Mouse (Mus musculus) CD8-positive naive resting alpha-beta T cell, adult 2 months (primary cell): ENCODE data around the gene Gm17651.

ENCODE experiments used
- DNase-seq, 2 experiments: peaks; one replicate each; pipeline ENCODE4 v3.0.0; 2022; ENCODE audit warnings: low read depth in 2 of 2, low spot score in 2 of 2

The Gm17651 gene

DNA sequence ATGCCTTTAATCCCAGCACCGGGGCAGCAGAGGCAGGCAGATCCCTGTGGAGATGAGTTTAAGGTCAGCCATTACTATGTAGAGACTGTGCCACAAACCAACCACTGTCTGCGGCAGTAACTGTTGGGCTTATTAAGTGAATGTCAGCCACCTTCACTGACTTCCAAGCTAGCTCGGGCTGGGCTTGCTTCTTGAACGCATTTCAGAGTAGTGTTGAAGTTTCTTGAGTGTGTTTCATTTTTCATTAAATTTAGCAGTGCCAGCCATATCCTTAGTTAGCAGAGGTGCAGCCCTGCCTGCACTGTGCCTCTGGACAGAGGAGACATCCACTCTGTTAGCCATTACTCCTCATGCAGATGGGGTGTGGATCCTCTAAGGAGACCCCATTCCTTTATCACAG lies 43.7 kb downstream of the Gm17651 start:
- DNase-seq = no peak

DNA sequence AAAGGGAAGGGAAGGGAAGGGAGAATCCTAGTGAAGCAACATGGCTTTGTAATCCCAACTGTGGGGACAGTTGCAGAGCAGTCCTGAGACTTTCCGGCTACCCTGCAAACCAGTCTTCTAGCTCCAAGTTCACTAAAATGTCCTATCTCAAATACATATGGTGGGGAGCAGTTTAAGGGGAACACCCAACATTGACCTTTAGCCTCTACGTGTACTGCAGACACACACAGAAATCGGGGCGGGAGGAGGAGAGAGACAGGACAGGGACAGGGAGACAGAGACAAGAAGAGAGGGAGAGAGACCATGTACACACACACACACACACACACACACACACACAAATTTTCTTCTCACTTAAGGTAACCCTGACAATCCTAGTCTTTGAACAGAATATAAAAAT lies 44.6 kb downstream of the Gm17651 start:
- no peak for DNase-seq

DNA sequence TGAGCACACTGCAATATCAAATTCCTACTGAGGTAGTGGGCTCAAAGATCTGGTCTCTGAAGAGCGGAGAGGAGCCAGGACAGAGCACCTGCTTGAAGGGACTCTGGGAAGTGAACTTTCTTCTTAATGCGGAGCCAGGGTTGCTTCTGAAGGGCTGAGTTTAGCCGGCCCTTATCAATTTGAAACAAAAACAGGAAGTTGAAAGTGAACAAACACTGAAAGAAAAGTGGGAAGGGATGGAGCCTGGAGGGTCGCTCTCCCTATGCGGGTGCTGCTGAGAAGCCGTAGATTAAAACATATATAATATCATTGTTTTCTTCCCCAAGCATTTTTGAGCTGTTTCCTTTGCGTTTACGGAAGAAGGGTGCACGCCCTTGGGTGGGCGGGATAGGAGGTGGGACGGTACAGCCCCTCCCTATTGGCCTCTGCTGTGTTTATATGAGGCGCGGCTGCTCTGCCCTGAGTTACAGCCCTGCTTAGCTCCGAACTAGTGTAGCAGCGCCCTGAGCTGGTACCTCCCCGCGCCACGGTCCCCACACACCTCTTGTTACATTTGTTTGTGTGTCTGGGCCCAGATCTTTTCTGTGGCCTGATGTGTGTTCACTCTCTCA lies 46.0 kb downstream of the Gm17651 start, which contains the start of gene Fmo5:
Gene Fmo5, plus strand, starts transcription at position 414 of the 611 bp plus-strand sequence.
- DNase-seq = peak; percentile 61 to 67

- no peak for DNase-seq
These were observed 46.6 kb downstream of the Gm17651 start for GRCm38 (mm10) chr3:97627893-97628292.

GRCm38 (mm10) chr3:97624611-97625010 lies 49.9 kb downstream of the Gm17651 start:
- DNase-seq = no peak
